Mouse (Mus musculus): ENCODE data around the gene Podxl2. TPM values are rescaled to one million over a fixed set of nuclear protein-coding genes. Genes with fewer than 3 reads are reported as not detected.
A peak's percentile ranks its signal among the peaks of the same experiment; 100 is the strongest.

Gene Podxl2
- polyA plus RNA-seq, 1 experiment from 2014 or later: 56.7 TPM

- Histone ChIP-seq H3K4me2 (no peak overlapping the region), H3K9ac (no peak overlapping the region), H3K4me3 (ENCODE audit: low read depth, low read length) (no peak overlapping the region), H3K36me3 (ENCODE audit: insufficient read depth) (peaks cover 6% of the 10 kb centered on the region; the same call in 1 of the 2 replicates), H3K9me3 (ENCODE audit: low read depth, low read length) (no peaks in the 10 kb centered on the region), H3K27ac (ENCODE audit: low read depth) (no peak overlapping the region), H3K27me3 (ENCODE audit: insufficient read depth, low read length) (no peaks in the 10 kb centered on the region), H3K4me1 (ENCODE audit: insufficient read depth) (no peaks in the 10 kb centered on the region)
- DNase-seq (no peak), ATAC-seq (ENCODE audit: insufficient read depth) (no peak)
- no peak for TF ChIP-seq CTCF (IDR thresholded peaks at IDR 0.05; ENCODE audit: low read depth)
- 54% methylated on average over 2 of the region's 2 CpGs for WGBS
These were observed 27.3 kb downstream of the Podxl2 start for GRCm38 (mm10) chr6:88847571-88847970.

GRCm38 (mm10) chr6:88844901-88845565 lies 29.8 kb downstream of the Podxl2 start:
- peaks cover 6% of the 10 kb centered on the region; the same call in 1 of the 2 replicates for H3K36me3 ChIP-seq (ENCODE audit: insufficient read depth)
- no peak overlapping the region for H3K4me2 ChIP-seq
- H3K9ac ChIP-seq: no peak overlapping the region
- WGBS: 87% methylated on average over 7 of the region's 7 CpGs
- no peaks in the 10 kb centered on the region for H3K27me3 ChIP-seq (ENCODE audit: insufficient read depth, low read length)
- no peak overlapping the region for H3K4me3 ChIP-seq (ENCODE audit: low read depth, low read length)
- TF ChIP-seq CTCF (IDR thresholded peaks at IDR 0.05; ENCODE audit: low read depth): no peak
- no peak for ATAC-seq (ENCODE audit: insufficient read depth)
- H3K9me3 ChIP-seq (ENCODE audit: low read depth, low read length): no peaks in the 10 kb centered on the region
- peaks cover 4% of the 10 kb centered on the region; the same call in 1 of the 2 replicates for H3K4me1 ChIP-seq (ENCODE audit: insufficient read depth)
- DNase-seq: no peak
- no peak overlapping the region for H3K27ac ChIP-seq (ENCODE audit: low read depth)

- Histone ChIP-seq H3K27ac (ENCODE audit: low read depth) (no peak overlapping the region), H3K4me3 (ENCODE audit: low read depth, low read length) (no peak overlapping the region), H3K9ac (no peak overlapping the region), H3K36me3 (ENCODE audit: insufficient read depth) (peaks cover 15% of the 10 kb centered on the region; the same call in 1 of the 2 replicates), H3K9me3 (ENCODE audit: low read depth, low read length) (no peaks in the 10 kb centered on the region), H3K4me2 (peak overlapping the region; percentile 93; the same call in 1 of the 2 replicates), H3K4me1 (ENCODE audit: insufficient read depth) (peaks cover 4% of the 10 kb centered on the region; the same call in 1 of the 2 replicates), H3K27me3 (ENCODE audit: insufficient read depth, low read length) (no peaks in the 10 kb centered on the region)
- WGBS: 82% methylated on average over 9 of the region's 9 CpGs
- TF ChIP-seq CTCF (IDR thresholded peaks at IDR 0.05; ENCODE audit: low read depth): no peak
- ATAC-seq (ENCODE audit: insufficient read depth): no peak
- DNase-seq: no peak
These were observed 30.8 kb downstream of the Podxl2 start for GRCm38 (mm10) chr6:88843781-88844725.

DNA sequence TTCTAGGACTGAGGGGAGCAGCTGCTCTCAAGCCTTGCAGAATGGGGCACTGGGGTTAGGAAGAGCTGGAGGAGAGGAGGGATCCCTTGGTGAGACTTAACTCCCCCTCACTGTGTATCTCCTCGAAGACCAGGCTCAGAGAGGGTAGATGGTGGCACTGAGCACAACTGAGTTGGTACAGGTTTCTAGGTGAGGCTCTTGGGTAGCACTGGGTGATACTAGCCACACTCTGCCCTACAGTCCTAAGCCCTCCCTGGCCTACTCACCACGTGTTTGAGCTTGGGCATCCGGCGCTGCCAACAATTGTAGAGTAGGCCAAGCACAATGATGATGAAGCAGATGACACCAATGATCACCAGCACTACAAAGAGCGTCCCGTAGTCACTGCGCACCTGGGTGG lies 31.6 kb downstream of the Podxl2 start:
- ATAC-seq (ENCODE audit: insufficient read depth): no peak
- peak overlapping the region; percentile 84; the same call in 1 of the 2 replicates for H3K27ac ChIP-seq (ENCODE audit: low read depth)
- peak overlapping the region; percentile 88 for H3K4me3 ChIP-seq (ENCODE audit: low read depth, low read length)

DNA sequence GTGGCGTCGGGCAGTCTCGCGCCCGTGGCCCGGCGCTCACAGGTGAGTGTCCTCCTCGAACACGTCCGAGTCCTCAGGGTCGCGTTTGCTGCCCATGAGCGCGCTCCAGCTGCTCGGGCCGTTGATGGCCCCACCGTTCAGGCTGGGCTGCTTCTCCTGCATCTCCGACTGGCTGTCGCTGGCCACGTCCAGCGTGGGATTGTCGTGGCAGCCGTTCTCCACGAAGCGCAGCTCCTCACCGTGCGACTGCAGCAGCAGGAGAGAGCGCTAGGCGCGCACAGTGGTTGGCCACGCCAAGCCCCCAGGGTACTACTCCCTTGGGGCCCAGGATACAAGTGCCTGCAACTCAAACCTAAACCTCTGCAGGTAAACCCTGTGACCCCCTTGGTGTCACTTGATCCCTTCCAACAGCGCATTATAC lies 32.1 kb downstream of the Podxl2 start:
- ATAC-seq (ENCODE audit: insufficient read depth) (peak; percentile 6), DNase-seq (peak; percentile 50)
- H3K9me3 ChIP-seq (ENCODE audit: low read depth, low read length): no peaks in the 10 kb centered on the region
- H3K4me1 ChIP-seq (ENCODE audit: insufficient read depth): peaks cover 4% of the 10 kb centered on the region; the same call in 1 of the 2 replicates
- peak overlapping the region; percentile 77 for H3K9ac ChIP-seq
- peaks cover 22% of the 10 kb centered on the region for H3K36me3 ChIP-seq (ENCODE audit: insufficient read depth)
- peak overlapping the region; percentile 88 for H3K4me3 ChIP-seq (ENCODE audit: low read depth, low read length)
- TF ChIP-seq CTCF (IDR thresholded peaks at IDR 0.05; ENCODE audit: low read depth): no peak
- no peaks in the 10 kb centered on the region for H3K27me3 ChIP-seq (ENCODE audit: insufficient read depth, low read length)
- WGBS: under 1% methylated on average over 27 of the region's 32 CpGs
- H3K27ac ChIP-seq (ENCODE audit: low read depth): peak overlapping the region; percentile 84
- H3K4me2 ChIP-seq: peak overlapping the region; percentile 93

More for the DNA sequence above, 31.6 kb downstream of the Podxl2 start:
- WGBS: 72% methylated on average over 7 of the region's 7 CpGs
- Histone ChIP-seq H3K27me3 (ENCODE audit: insufficient read depth, low read length) (no peaks in the 10 kb centered on the region), H3K4me1 (ENCODE audit: insufficient read depth) (peaks cover 4% of the 10 kb centered on the region; the same call in 1 of the 2 replicates), H3K4me2 (peak overlapping the region; percentile 93), H3K36me3 (ENCODE audit: insufficient read depth) (peaks cover 17% of the 10 kb centered on the region), H3K9ac (peak overlapping the region; percentile 77), H3K9me3 (ENCODE audit: low read depth, low read length) (no peaks in the 10 kb centered on the region)
- TF ChIP-seq CTCF (IDR thresholded peaks at IDR 0.05; ENCODE audit: low read depth): no peak
- no peak for DNase-seq

DNA sequence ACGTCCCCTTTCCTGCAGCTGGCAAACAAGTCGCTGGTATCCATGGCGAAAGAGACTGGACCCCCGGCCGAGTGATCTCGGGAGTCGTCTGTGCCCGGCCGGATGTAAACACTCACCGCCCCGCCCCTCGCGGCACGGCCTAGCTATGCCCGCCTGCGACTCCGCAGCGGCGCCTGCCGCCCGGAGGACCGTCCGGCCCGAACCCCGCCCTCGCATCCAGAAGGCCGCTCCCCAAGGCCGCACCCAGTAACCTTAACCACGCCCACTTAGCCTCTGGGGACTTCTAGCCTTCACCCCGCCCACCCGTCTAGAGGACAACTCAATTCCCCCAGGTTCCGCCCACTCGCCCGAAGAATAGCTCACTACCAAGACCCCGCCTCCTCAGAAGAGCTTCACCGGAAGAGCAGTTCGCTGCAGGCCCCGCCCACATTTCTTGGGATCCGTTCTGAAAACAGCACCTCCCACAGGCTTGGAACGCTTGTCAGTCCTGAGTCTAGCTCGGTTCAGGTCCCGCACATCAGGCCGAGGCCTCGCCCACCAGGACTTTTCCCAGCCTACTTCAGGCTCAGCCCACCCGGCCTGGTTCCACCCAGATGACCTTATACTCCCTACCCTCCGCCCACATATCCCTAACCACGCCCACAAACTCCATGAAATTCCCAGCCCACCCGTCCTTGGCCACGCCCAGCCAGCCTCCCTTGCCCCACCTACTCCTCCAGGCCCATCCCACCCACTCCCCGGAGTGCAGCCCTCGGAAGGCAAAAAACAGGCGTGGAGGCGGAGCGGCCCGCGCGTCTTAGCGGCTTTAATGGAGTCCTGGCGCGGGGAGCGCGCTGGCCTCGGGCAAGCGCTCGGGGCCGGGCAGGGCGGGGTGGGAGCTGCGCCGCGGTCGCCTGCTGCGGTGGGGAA lies 32.8 kb downstream of the Podxl2 start, which contains the start of gene Abtb1:
TSS of gene Abtb1 (minus strand) at position 204 of the 909 bp plus-strand sequence.
- H3K4me3 ChIP-seq (ENCODE audit: low read depth, low read length): peak within 1 kb of the TSS; percentile 88
- H3K4me1 ChIP-seq (ENCODE audit: insufficient read depth): peaks cover 4% of the 10 kb centered on the region; the same call in 1 of the 2 replicates
- TF ChIP-seq CTCF (IDR thresholded peaks at IDR 0.05; ENCODE audit: low read depth): peak; percentile 25; the same call in 1 of the 2 replicates
- peak; percentile 96 for ATAC-seq (ENCODE audit: insufficient read depth)
- H3K27ac ChIP-seq (ENCODE audit: low read depth): peak within 1 kb of the TSS; percentile 84
- peak within 1 kb of the TSS; percentile 82 for H3K9ac ChIP-seq
- H3K9me3 ChIP-seq (ENCODE audit: low read depth, low read length): no peaks in the 10 kb centered on the region
- peak within 1 kb of the TSS; percentile 93 for H3K4me2 ChIP-seq
- peaks cover 27% of the 10 kb centered on the region for H3K36me3 ChIP-seq (ENCODE audit: insufficient read depth)
- peak; percentile 100 for DNase-seq
- H3K27me3 ChIP-seq (ENCODE audit: insufficient read depth, low read length): no peaks in the 10 kb centered on the region
- WGBS: under 1% methylated on average over 60 of the region's 72 CpGs
